Mouse (Mus musculus) urinary bladder, postnatal 36 days (tissue): ENCODE data around the gene Gprasp1.
"Not testable (repeated sequence)": the region's sequence is repeated elsewhere in the genome, so short reads cannot be mapped to it uniquely, and the experiment has no call there.

Experiments
- DNase-seq, 2 experiments: peaks; one replicate each; pipeline ENCODE4 v3.0.0; 2022; ENCODE audit warnings: low spot score in 2 of 2, mixed read lengths in 1 of 2

Gprasp1 gene

GRCm38 (mm10) chrX:135837896-135838295 lies 95.4 kb downstream of the Gprasp1 start:
- no peak for DNase-seq

GRCm38 (mm10) chrX:135838521-135839360 lies 96.2 kb downstream of the Gprasp1 start, which contains the start of gene Gprasp2:
TSS of gene Gprasp2 (plus strand) at chrX:135839034.
- not testable (repeated sequence) for DNase-seq

- DNase-seq, result not testable (repeated sequence)
Measured at GRCm38 (mm10) chrX:135839397-135840391, 97.2 kb downstream of the Gprasp1 start.
